Mouse (Mus musculus) liver, postnatal 0 days (tissue): ENCODE measurements around the gene Stt3b.

Experiments used
- CTCF ChIP-seq: sonication (generic); IDR thresholded peaks from 2 replicates; pipeline ENCODE4 v1.5.1; 2016; ENCODE audit warnings: antibody characterized with exemption, low read depth
- EP300 ChIP-seq: IDR thresholded peaks from 2 replicates; pipeline ENCODE4 v1.6.1; 2016; ENCODE audit warnings: antibody characterized with exemption, low read depth, mild to moderate bottlenecking

DNA sequence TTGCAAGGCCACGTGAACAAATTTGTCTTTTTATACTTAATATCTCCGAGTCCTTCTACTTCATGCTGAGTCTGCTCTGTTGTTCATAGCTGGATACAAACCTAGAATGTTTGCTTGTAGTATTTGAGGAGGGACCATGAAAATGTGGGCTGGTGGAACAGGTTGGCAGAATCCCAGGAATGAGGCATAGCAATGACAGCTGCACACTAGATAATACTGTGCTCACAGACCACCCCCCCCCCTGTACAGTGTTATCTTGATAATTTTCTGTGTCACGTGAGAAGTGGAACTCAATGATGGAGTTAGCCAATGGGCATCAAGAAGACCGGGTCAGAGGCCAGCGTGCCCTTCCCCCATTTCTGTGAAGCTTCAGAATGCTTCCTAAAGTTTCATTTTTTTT, 104.0 kb downstream of the Stt3b start:
- TF ChIP-seq CTCF (no peak), EP300 (no peak)
